In the genomic region with DNA sequence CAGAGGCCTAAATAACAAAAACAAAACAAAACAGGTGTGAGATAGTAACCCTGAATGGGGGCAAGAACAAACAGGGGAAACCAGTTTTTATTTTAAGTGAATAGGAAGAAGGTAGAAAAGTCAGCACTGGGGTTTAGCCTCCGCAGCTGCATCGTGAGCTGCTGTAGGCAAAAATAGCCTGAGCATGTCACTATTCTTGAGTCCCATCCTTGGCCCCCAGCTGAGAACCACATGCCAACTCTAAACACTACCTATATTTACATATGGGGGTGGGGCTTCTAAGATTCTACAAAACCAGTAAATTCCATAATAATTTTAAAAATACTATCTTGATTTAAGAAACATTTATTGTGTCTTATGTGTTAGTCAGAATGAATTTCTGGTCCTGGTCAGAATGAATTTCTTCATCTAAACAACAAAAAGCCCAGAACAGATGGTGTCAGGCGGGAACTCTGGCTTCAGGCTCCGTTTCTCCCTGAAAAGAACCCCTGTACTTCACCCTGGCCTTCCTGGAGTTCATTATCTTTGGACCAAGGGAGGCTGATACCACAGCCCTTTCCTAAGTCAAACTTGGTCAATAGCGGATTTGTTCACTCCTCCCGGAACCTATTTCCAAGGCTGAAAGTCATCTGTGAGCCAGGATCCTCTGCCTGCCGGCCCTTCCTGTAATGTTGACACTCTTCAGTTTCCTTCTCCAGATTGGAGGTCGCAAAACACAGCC, we compare ENCODE assay signal across 18 mouse cellular contexts.
DNase-seq lines count a peak whose midpoint lies in the region; ATAC-seq and TF ChIP-seq lines count a peak whose summit lies in the region.
"Had no signal": no experiment of that assay in that cellular context is flagged by ENCODE, and none has a peak within 500 bp of the region (broad histone marks: within the 10 kb centered on the region; RNA-seq: fewer than 3 reads in every experiment).

No protein-coding gene starts in this region.

- intact Hi-C loops in left cerebral cortex, postnatal 4 days (cut with DNase I) = no loop called here

- TF ChIP-seq CTCF in cortical plate, adult 2 months (IDR thresholded peaks at IDR 0.05; ENCODE audit: extremely low read depth, insufficient read depth, low read length) = no peak

- peaks cover 9% of the 10 kb centered on the region for H3K4me1 ChIP-seq in cortical plate, adult 2 months (ENCODE audit: control insufficient read depth, insufficient read depth, low read length)
- H3K4me1 ChIP-seq: hindbrain, embryonic 12.5 days; midbrain, embryonic 15.5 days; neural tube, embryonic 13.5 days; stomach, embryonic 15.5 days had no signal

- no peak overlapping the region for H3K4me3 ChIP-seq in cortical plate, adult 2 months (ENCODE audit: insufficient read depth, low read length)
- H3K4me3 ChIP-seq: hindbrain, embryonic 12.5 days; limb, embryonic 10.5 days; midbrain, embryonic 15.5 days; myocyte; neural tube, embryonic 13.5 days; stomach, embryonic 15.5 days had no signal

- ATAC-seq in cerebellum, adult (ENCODE audit: insufficient number of reproducible peaks, low FRiP score, low TSS enrichment) = peak; percentile 77
- ATAC-seq: midbrain, embryonic 15.5 days had no signal

- DNase-seq in cerebellum, postnatal 4 days (ENCODE audit: low spot score in 2 of 2) = no peak
- DNase-seq in left cerebral cortex, postnatal 4 days = peak; percentile 49
- no peak for DNase-seq in left cerebral cortex, adult 8-10 months (ENCODE audit: low spot score in 2 of 2)
- DNase-seq in cerebellum, adult 9-10 months = peak; percentile 83
- DNase-seq in spleen, postnatal 10 days (ENCODE audit: low spot score in 2 of 2) = no peak
- DNase-seq in heart, postnatal 4 days = no peak
- DNase-seq: adrenal gland, postnatal 25 days; kidney, adult 11 months; lung, postnatal 4 days; thymus, postnatal 25 days had no signal

- no peak for TF ChIP-seq POLR2A in cortical plate, adult 2 months (IDR thresholded peaks at IDR 0.05; ENCODE audit: extremely low read depth, insufficient read depth, low read length)

- peak overlapping the region; percentile 15; the same call in 1 of the 2 replicates for H3K27ac ChIP-seq in cortical plate, adult 2 months (ENCODE audit: insufficient read depth, low read length)
- H3K27ac ChIP-seq: hindbrain, embryonic 12.5 days; limb, embryonic 10.5 days; midbrain, embryonic 15.5 days; neural tube, embryonic 13.5 days; stomach, embryonic 15.5 days had no signal

Comparison
In these comparisons a context has a peak if more than half of its experiments do, and no peak if none do; other contexts are left out.
1. DNase-seq: peak in left cerebral cortex, postnatal 4 days (single experiment) and cerebellum, adult 9-10 months (single experiment); none in cerebellum, postnatal 4 days (0 of 2), left cerebral cortex, adult 8-10 months (0 of 2), spleen, postnatal 10 days (0 of 2) and heart, postnatal 4 days (single experiment).